Comparison of ENCODE assay signal across 12 mouse cellular contexts in the genomic region with DNA sequence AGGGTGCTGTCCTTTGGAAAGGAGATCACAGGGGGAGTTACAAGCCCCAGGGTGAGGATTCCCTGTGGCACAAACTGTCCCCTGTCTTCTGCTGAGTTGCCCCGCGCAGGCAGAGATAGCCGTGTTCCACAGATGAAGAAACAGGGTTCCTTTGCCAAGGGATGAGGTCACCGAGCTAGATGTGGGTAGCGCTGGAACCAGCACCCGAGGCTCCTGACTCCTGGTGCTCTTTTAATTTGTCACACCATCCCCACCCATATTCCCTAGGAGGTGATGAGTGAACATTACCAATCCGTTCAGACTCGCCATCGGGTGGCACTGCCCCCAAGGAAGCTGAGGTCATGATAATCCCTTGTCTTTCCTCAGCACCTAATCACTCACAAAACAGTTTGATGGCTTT. TPM values are rescaled to one million over a fixed set of nuclear protein-coding genes. Genes with fewer than 3 reads are reported as not detected.
DNase-seq lines count a peak whose midpoint lies in the region; TF ChIP-seq lines count a peak whose summit lies in the region.
"Had no signal": no experiment of that assay in that cellular context is flagged by ENCODE, and none has a peak within 500 bp of the region (broad histone marks: within the 10 kb centered on the region; RNA-seq: fewer than 3 reads in every experiment).

No protein-coding gene starts in this region.

- peak; percentile 22; the same call in 1 of the 2 replicates for TF ChIP-seq CTCF in lung, adult 2 months (IDR thresholded peaks at IDR 0.05; ENCODE audit: insufficient read depth, low read length)

- no peak for TF ChIP-seq POLR2A in lung, adult 2 months (IDR thresholded peaks at IDR 0.05; ENCODE audit: borderline replicate concordance, extremely low read depth, low read depth, low read length)

- DNase-seq in heart, adult 18-20 months: peak; percentile 61 to 78
- no peak for DNase-seq in heart, embryonic 10.5 days (ENCODE audit: low spot score)
- no peak for DNase-seq in lung, adult 2 months
- no peak for DNase-seq in lung, postnatal 4 days
- DNase-seq in brain, adult 2 months (ENCODE audit: low read depth, low spot score): peak; percentile 42
- no peak for DNase-seq in embryonic facial prominence, embryonic 10.5 days (ENCODE audit: low spot score)
- DNase-seq in right cerebral cortex, postnatal 4 days: no peak
- DNase-seq: kidney, adult 8-10 months; lung, postnatal 14 days had no signal

- H3K9me3 ChIP-seq in heart, embryonic 10.5 days: no peaks in the 10 kb centered on the region
- H3K9me3 ChIP-seq in embryonic facial prominence, embryonic 10.5 days: 0 out of 2 replicates have a peak, but pooled peaks cover 4% of the 10 kb centered on the region
- H3K9me3 ChIP-seq: hindbrain, embryonic 12.5 days; limb, embryonic 10.5 days; neural tube, embryonic 15.5 days had no signal

- H3K4me3 ChIP-seq in heart, embryonic 10.5 days: no peak overlapping the region
- no peak overlapping the region for H3K4me3 ChIP-seq in lung, adult 2 months (replicated peaks; ENCODE audit: extremely low read depth, low read depth, low read length)
- H3K4me3 ChIP-seq in embryonic facial prominence, embryonic 10.5 days: no peak overlapping the region
- H3K4me3 ChIP-seq: hindbrain, embryonic 12.5 days; limb, embryonic 10.5 days; neural tube, embryonic 15.5 days had no signal

- H3K4me1 ChIP-seq in heart, embryonic 10.5 days: peaks cover 32% of the 10 kb centered on the region
- no peaks in the 10 kb centered on the region; the same call in 1 of the 2 replicates for H3K4me1 ChIP-seq in lung, adult 2 months (ENCODE audit: control insufficient read depth, insufficient read depth, low read length)
- peaks cover 27% of the 10 kb centered on the region for H3K4me1 ChIP-seq in embryonic facial prominence, embryonic 10.5 days

- WGBS in heart, embryonic 10.5 days: 64% methylated on average over 9 of the region's 9 CpGs
- 60% methylated on average over 9 of the region's 9 CpGs for WGBS in lung, adult 2 months
- WGBS in embryonic facial prominence, embryonic 10.5 days: 88% methylated on average over 9 of the region's 9 CpGs

- peaks cover 17% of the 10 kb centered on the region for H3K27me3 ChIP-seq in heart, embryonic 10.5 days (ENCODE audit: insufficient read depth, poor library complexity, severe bottlenecking)
- H3K27me3 ChIP-seq in embryonic facial prominence, embryonic 10.5 days (replicated peaks; ENCODE audit: low read depth, poor library complexity, severe bottlenecking): peaks cover 20% of the 10 kb centered on the region

- H3K36me3 ChIP-seq in heart, embryonic 10.5 days: no peaks in the 10 kb centered on the region
- no peaks in the 10 kb centered on the region for H3K36me3 ChIP-seq in embryonic facial prominence, embryonic 10.5 days (replicated peaks)
- H3K36me3 ChIP-seq: hindbrain, embryonic 12.5 days; limb, embryonic 10.5 days; neural tube, embryonic 15.5 days had no signal

- H3K27ac ChIP-seq in heart, embryonic 10.5 days: no peak overlapping the region
- H3K27ac ChIP-seq in embryonic facial prominence, embryonic 10.5 days (replicated peaks): no peak overlapping the region
- H3K27ac ChIP-seq: hindbrain, embryonic 12.5 days; limb, embryonic 10.5 days; neural tube, embryonic 15.5 days had no signal

RNA-seq across cellular contexts. Expression of a gene that starts 5.0 kb away (rescaled TPM):
- 1 to 10 TPM; 4.0 to 4.9 TPM for total RNA-seq in heart, adult 18-20 months (2021)
- 7.8 and 8.5 TPM in 2 replicates for polyA plus RNA-seq in heart, embryonic 10.5 days (2016; fragmentation: Nextera tagmentation; extraction: Ambion mirVana)
- 26.7 and 32.8 TPM in 2 replicates for polyA plus RNA-seq in lung, adult 2 months (2012; rRNA removed)
- polyA plus RNA-seq in embryonic facial prominence, embryonic 10.5 days (2016; fragmentation: Nextera tagmentation; extraction: Ambion mirVana): 5.3 and 5.8 TPM in 2 replicates

RNA-seq across cellular contexts. Expression of a gene that starts 36.6 kb away (rescaled TPM):
- total RNA-seq in heart, adult 18-20 months (2021): 10 to 100 TPM; 68.7 to 71.3 TPM
- polyA plus RNA-seq in heart, embryonic 10.5 days (2016; fragmentation: Nextera tagmentation; extraction: Ambion mirVana): 174 TPM in 2 replicates
- 7.3 and 13.0 TPM in 2 replicates for polyA plus RNA-seq in lung, adult 2 months (2012; rRNA removed)
- polyA plus RNA-seq in embryonic facial prominence, embryonic 10.5 days (2016; fragmentation: Nextera tagmentation; extraction: Ambion mirVana): 159 and 162 TPM in 2 replicates

RNA-seq across cellular contexts. Expression of a gene that starts 36.6 kb away (rescaled TPM):
- total RNA-seq in heart, adult 18-20 months (2021): 10 to 100 TPM; 27.3 to 27.8 TPM
- 81.9 and 101 TPM in 2 replicates for polyA plus RNA-seq in heart, embryonic 10.5 days (2016; fragmentation: Nextera tagmentation; extraction: Ambion mirVana)
- polyA plus RNA-seq in lung, adult 2 months (2012; rRNA removed): 50.7 and 57.3 TPM in 2 replicates
- polyA plus RNA-seq in embryonic facial prominence, embryonic 10.5 days (2016; fragmentation: Nextera tagmentation; extraction: Ambion mirVana): 124 and 129 TPM in 2 replicates

Comparison
In these comparisons a context has a peak if more than half of its experiments do, and no peak if none do; other contexts are left out.
1. DNase-seq: peak in heart, adult 18-20 months (2 of 2) and brain, adult 2 months (single experiment); none in heart, embryonic 10.5 days (single experiment), lung, adult 2 months (single experiment), lung, postnatal 4 days (0 of 2), embryonic facial prominence, embryonic 10.5 days (single experiment) and right cerebral cortex, postnatal 4 days (single experiment).
2. RNA of a gene that starts 36.6 kb away (polyA plus RNA-seq): 174 TPM in heart, embryonic 10.5 days and 159 to 162 TPM in embryonic facial prominence, embryonic 10.5 days; 7.3 to 13.0 TPM in lung, adult 2 months; every median in the first group is over 10 times any median in the second.